Mouse (Mus musculus) layer of hippocampus, adult 11-12 months (tissue): ENCODE results near the gene Tmem8b.
A peak's percentile ranks its signal among the peaks of the same experiment; 100 is the strongest.

ENCODE experiments used
- DNase-seq: peaks from one replicate; pipeline ENCODE4 v3.0.0; 2022; ENCODE audit warnings: low spot score

Tmem8b gene

DNA sequence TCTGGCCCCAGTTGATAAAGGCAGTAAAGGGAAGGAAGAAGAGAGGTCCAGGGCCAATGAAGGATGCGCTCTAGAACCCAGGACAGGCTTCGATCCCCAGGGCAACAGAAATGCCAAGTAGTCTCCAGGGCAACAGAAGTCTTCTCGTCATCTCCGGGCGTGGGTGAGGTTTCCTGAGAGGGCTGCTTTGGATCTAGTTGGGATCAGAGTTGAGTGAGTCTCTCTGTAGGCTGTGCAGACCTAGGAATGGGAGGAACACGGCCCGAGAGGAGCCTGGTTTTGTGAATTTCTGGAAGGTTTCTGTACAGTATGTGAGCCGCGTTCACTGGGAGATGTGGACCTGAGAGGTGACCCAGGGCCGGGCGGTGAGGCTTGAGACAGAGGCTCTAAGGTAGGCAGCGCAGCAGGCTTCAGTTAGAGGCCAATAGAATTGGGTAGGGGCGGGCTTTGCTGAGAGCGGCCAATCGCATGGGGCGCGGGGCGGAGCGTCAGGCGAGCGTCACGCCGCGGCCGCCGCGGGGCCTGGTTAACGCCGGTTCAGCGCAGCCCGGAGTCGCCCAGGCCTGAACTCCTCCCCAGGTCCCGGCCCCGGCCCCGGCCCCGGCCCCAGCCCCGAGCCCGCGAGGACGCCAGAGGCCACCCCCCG, at the start of gene Tmem8b, which contains the start of gene Fam221b:
Gene Tmem8b, plus strand, starts transcription at position 190 of the 646 bp plus-strand sequence.
Gene Fam221b, minus strand, starts transcription at position 364 of the 646 bp plus-strand sequence.
- DNase-seq = peak; percentile 89

GRCm38 (mm10) chr4:43620146-43620778, 48.5 kb upstream of the Tmem8b start:
- DNase-seq = no peak

- DNase-seq = no peak
These were observed 39.5 kb upstream of the Tmem8b start for GRCm38 (mm10) chr4:43629106-43629817.

DNA sequence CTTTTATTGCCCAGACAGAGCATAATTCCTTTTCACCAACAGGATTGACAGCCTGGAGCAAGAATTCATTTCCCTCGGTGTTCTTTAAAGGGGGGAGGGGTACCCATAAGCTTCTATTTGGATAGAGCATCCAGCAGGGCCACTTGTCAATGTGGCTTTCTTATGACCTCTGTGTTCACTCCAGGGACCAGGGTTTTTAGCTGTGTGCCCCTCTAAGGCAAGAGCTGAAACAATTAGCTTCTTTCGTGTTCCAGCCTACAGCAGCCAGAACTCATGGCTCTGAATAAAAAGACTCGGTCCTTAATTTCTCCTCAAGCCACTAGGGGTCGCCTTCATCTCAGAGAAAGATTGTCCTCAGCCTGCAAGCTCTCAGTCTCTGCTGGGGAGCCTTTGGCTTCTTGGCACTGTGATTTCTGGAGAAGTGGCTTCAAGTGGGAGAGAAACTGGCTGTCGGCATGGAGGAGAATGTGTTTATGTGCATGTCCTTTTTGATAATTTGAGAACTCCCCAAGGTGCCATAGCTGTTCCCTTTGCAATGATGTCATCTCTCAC, 38.7 kb upstream of the Tmem8b start:
- DNase-seq = peak; percentile 89

GRCm38 (mm10) chr4:43630671-43631045, 38.1 kb upstream of the Tmem8b start:
- no peak for DNase-seq

GRCm38 (mm10) chr4:43631046-43631955, 37.5 kb upstream of the Tmem8b start, which contains the start of gene Npr2:
Gene Npr2 (plus strand): TSS chr4:43631935.
- no peak for DNase-seq

- DNase-seq = no peak
These were observed 36.5 kb upstream of the Tmem8b start for GRCm38 (mm10) chr4:43631956-43632920.

GRCm38 (mm10) chr4:43633296-43633695, 35.5 kb upstream of the Tmem8b start:
- no peak for DNase-seq

DNA sequence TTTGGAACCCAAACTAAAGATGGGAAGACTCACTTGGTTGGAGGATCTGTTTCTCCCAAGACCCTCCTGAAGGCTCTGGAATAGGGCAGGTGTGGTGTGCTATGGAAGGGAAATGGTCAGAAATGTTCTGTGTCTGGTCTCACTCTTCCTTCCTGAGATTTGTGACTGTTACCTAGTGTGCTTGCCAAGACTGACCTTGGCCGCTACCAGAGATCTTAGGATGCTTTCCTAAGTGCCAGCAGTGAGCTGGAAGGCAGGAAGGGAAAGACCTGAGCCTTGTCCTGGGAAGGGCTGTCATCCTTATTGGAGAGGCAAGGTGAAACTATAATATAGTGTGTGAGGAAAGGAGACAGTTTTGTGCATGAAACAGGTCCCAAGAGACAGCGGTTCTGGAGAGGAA, 35.0 kb upstream of the Tmem8b start:
- DNase-seq = no peak

GRCm38 (mm10) chr4:43634621-43635374, 34.0 kb upstream of the Tmem8b start:
- DNase-seq = no peak

DNA sequence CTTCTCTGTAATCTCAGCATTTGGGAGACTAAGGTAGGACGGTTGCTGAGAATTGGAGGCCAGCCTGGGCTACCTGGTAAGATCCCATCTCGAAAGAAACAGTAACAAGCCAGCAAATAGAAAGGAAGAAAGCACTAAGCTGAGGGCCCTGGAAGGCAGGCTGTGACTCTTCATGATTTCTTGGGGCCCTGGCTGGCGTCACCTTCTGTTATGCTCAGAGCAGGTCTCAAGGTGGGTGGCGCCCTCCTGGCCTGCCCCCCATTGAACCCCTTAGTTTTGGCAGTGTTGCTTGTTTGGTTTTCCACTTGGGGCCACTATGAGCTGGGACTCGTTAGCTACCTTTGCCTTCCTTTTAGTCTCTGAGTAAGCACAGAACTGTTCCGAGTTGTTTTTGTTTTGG, 32.0 kb upstream of the Tmem8b start:
- no peak for DNase-seq

GRCm38 (mm10) chr4:43640076-43640475, 28.7 kb upstream of the Tmem8b start:
- no peak for DNase-seq

- DNase-seq = no peak
These were observed 28.3 kb upstream of the Tmem8b start for GRCm38 (mm10) chr4:43640491-43640890.

DNA sequence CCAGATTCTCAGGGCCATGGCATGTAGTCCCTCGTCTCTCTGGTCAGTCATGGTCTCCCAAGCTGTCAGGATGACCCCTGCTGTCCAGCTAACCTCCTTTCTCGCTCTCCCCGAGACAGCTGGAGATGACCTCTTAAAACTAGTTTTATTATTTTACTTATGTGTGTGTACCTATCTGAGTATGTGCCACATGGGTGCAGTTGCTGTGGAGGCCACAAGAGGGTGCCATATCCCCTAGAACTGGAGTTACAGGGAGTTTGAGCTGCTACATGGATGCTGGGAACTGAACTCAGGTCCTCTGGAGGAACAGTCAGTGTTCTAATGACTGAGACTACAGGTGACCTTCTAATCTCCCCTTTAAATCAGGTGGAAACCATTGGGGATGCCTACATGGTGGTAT, 19.0 kb upstream of the Tmem8b start:
- DNase-seq = no peak

DNA sequence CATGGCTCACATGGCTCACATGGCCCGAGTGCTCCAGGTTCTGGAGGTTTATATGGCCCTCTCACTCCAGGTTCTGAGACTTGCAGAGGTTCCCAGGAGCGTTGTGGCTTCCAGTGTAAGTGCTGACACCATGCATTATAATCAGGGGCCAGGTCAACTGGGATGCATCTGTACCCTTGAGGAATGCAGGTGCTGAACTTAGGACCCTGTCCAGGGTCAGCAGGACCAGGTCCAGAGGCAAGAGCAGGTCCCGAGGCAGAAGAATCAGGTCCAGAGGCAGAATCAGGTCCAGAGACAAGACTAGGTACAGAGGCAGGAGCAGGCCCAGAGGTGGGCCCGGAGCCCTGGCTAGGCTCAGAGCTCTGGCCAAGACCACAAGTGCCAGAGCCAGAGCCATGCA, 16.0 kb upstream of the Tmem8b start:
- no peak for DNase-seq

- no peak for DNase-seq
These were observed 15.4 kb upstream of the Tmem8b start, which contains the start of gene Spag8 for GRCm38 (mm10) chr4:43653161-43654015. Gene Spag8 (minus strand): TSS chr4:43653594.

DNA sequence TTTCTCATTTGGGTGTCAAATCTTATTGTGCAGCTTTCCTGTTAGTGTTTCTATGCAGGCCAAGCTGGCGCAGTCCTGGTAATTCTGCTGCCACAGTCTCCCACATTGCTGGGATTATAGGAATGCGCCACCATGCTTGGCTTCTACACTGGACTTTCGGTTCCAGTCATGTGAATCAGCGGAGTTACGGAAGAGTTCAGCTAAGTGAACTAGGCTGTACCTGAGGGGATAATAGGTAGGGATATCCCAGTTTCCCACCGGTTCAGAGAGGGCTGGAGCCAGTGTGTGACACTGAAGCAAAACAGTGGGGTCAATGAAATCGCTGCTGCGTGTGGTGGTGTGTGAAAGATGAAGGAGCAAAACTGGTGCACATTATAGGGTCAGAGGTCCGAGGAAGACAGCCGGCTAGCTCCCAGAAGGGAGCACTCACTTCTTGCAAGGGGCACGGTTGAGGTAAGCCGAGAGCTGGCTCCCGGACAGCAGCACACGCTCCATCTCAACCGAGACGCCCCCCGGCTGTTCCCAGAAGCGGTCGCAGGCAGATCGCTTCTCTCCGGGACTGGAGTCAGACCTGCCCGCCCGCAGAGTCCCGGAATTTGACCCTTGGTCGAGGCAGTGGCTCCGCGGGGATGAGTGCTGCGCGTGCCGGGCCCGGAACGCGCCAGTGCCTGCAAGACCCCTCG, 13.0 kb upstream of the Tmem8b start:
- DNase-seq = no peak
